Mouse (Mus musculus) G1E (cell line): ENCODE measurements around the gene Cntd1.

Experiments
- CTCF ChIP-seq: IDR thresholded peaks from 2 replicates; pipeline ENCODE4 v1.5.1; 2012; ENCODE audit warnings: low read depth, low read length, inconsistent platforms, mixed read lengths
- GATA1 ChIP-seq: IDR thresholded peaks from 2 replicates; pipeline ENCODE4 v1.6.1; 2012; ENCODE audit warnings: borderline replicate concordance, low read length, inconsistent platforms, mixed read lengths

- TF ChIP-seq CTCF (no peak), GATA1 (no peak)
These were observed 15.4 kb upstream of the Cntd1 start for GRCm38 (mm10) chr11:101263138-101263988.
